Mouse (Mus musculus) lung, postnatal 0 days (tissue): Measurements from ENCODE around the gene Kansl2. TPM values are rescaled to one million over a fixed set of nuclear protein-coding genes. Genes with fewer than 3 reads are reported as not detected.
"Not testable (repeated sequence)": the region's sequence is repeated elsewhere in the genome, so short reads cannot be mapped to it uniquely, and the experiment has no call there.

ENCODE experiments used
- ATAC-seq: fragments of 200-750 bp; cut with Nextera tagmentation; 2 replicates; pipeline ENCODE4 v1.8.0; 2017; ENCODE audit warnings: moderate library complexity
- DNase-seq: peaks from one replicate; pipeline ENCODE4 v3.0.0-alpha.2; 2016; ENCODE audit warnings: low spot score
- H3K27ac ChIP-seq: fragments of 300-500 bp; sonication (generic); 2 replicates; pipeline ENCODE4 v1.5.1; 2014; ENCODE audit warnings: antibody characterized with exemption, mild to moderate bottlenecking, low read length, mixed read lengths
- H3K27me3 ChIP-seq: fragments of 300-500 bp; sonication (generic); replicated peaks from 2 replicates; pipeline ENCODE4 v1.6.1; 2014; ENCODE audit warnings: low read length, mixed read lengths; ENCODE audit not compliant: insufficient read depth
- H3K36me3 ChIP-seq: fragments of 300-500 bp; sonication (generic); 2 replicates; pipeline ENCODE4 v1.6.1; 2014; ENCODE audit warnings: low read length, mixed read lengths; ENCODE audit not compliant: insufficient read depth
- H3K4me1 ChIP-seq: fragments of 300-500 bp; sonication (generic); 2 replicates; pipeline ENCODE4 v1.6.1; 2014; ENCODE audit warnings: antibody characterized with exemption, low read depth, low read length, mixed read lengths; ENCODE audit not compliant: insufficient read depth
- H3K4me2 ChIP-seq: fragments of 300-500 bp; sonication (generic); replicated peaks from 2 replicates; pipeline ENCODE4 v1.6.1; 2014; ENCODE audit warnings: low read depth, mild to moderate bottlenecking, low read length, moderate library complexity, mixed read lengths
- H3K4me3 ChIP-seq: fragments of 300-500 bp; sonication (generic); 2 replicates; pipeline ENCODE4 v1.5.1; 2014; ENCODE audit warnings: low read depth, low read length
- H3K9ac ChIP-seq: fragments of 300-500 bp; sonication (generic); replicated peaks from 2 replicates; pipeline ENCODE4 v1.6.1; 2014; ENCODE audit warnings: low read depth, mild to moderate bottlenecking
- H3K9me3 ChIP-seq: fragments of 300-500 bp; sonication (generic); 2 replicates; pipeline ENCODE4 v1.6.1; 2016; ENCODE audit warnings: low read length, mixed read lengths
- CTCF ChIP-seq: IDR thresholded peaks from 2 replicates; pipeline ENCODE4 v1.5.1; 2016; ENCODE audit warnings: antibody characterized with exemption, mild to moderate bottlenecking
- EP300 ChIP-seq: IDR thresholded peaks from 2 replicates; pipeline ENCODE4 v1.6.1; 2016; ENCODE audit warnings: antibody characterized with exemption, mild to moderate bottlenecking, control low read depth
- WGBS: fragments of 180-500 bp; shearing (Covaris S2); extraction: QIAGEN DNeasy Blood & Tissue Kit; methylation state at CpG from one replicate; pipeline ENCODE4 v1.1.7; 2014; 5-methylcytosine and 5-hydroxymethylcytosine counted together
- polyA plus RNA-seq: library from polyadenylated mRNA; unstranded; fragments of >200 nt; fragmentation: Nextera tagmentation; extraction: Ambion mirVana; gene quantifications from 2 replicates; pipeline ENCODE4 v1.2.1, GENCODE M21; 2015

Kansl2 gene
- polyA plus RNA-seq, 1 experiment from 2014 or later = 50.4 TPM

- WGBS = 77% methylated on average over 8 of the region's 8 CpGs
- no peak for ATAC-seq
- no peak overlapping the region for H3K9ac ChIP-seq
- DNase-seq = no peak
- TF ChIP-seq CTCF (no peak), EP300 (no peak)
- H3K27ac ChIP-seq = no peak overlapping the region
- no peaks in the 10 kb centered on the region for H3K27me3 ChIP-seq
- H3K4me3 ChIP-seq = no peak overlapping the region
- H3K36me3 ChIP-seq = 0 out of 2 replicates have a peak, but pooled peaks cover 8% of the 10 kb centered on the region
- no peaks in the 10 kb centered on the region for H3K9me3 ChIP-seq
- H3K4me2 ChIP-seq = no peak overlapping the region
- 0 out of 2 replicates have a peak, but pooled peaks cover 3% of the 10 kb centered on the region for H3K4me1 ChIP-seq
Measured at GRCm38 (mm10) chr15:98514146-98514545, 19.9 kb downstream of the Kansl2 start.

DNA sequence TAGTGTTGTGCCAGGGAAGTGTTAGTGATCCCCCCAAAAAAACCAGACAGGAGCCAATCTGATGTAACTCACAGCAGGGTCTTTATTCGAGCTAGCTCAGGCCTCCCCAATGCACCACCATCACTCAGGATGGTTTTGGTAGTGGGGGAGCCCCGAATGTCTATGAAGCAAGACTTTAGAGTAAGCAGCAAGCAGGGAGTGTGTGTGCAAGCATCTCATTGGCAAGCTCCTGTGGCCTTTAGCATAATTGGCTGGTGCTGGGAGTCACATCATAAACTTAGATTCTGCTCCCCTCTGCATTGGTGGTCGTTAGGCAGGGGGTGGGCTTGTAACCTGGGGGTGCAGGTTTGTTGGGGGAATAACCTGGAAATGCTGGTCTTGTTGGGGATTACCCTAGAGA lies 20.4 kb downstream of the Kansl2 start:
- H3K4me1 ChIP-seq, H3K9me3 ChIP-seq, H3K4me3 ChIP-seq, H3K9ac ChIP-seq, DNase-seq, H3K36me3 ChIP-seq, H3K4me2 ChIP-seq, ATAC-seq, H3K27me3 ChIP-seq: not testable (repeated sequence)
- H3K27ac ChIP-seq = peak overlapping the region; percentile 29; the same call in 1 of the 2 replicates
- WGBS = 64% methylated on average over 3 of the region's 3 CpGs

- Histone ChIP-seq H3K4me3 (no peak overlapping the region), H3K36me3 (0 out of 2 replicates have a peak, but pooled peaks cover 3% of the 10 kb centered on the region), H3K4me1 (0 out of 2 replicates have a peak, but pooled peaks cover 3% of the 10 kb centered on the region), H3K4me2 (no peak overlapping the region), H3K27me3 (no peaks in the 10 kb centered on the region), H3K9ac (no peak overlapping the region), H3K27ac (peak overlapping the region; percentile 29; the same call in 1 of the 2 replicates), H3K9me3 (no peaks in the 10 kb centered on the region)
- peak; percentile 93 for DNase-seq
- TF ChIP-seq EP300 (peak; percentile 68), CTCF (no peak)
- 24% methylated on average over 17 of the region's 17 CpGs for WGBS
- ATAC-seq = peak; percentile 89
Measured at GRCm38 (mm10) chr15:98512799-98513321, 21.2 kb downstream of the Kansl2 start.

DNA sequence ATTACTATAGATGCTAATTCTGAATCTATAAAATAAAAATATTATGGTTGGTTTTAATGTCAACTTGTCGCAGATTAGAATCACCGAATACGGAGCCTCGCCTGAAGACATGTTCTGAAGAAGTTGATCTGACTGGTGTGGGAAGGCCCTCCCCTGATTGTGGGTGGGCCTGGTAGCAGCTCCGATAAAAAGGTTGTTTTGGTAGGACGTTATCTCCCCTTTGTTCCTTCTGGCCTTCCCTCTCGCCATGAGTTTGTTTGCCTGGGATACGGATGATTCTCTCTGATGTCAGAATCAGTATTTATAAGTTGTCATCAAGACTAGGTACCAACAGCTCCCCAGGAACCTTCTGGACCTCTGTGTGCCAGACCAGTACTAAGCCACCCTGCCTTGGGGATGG lies 21.8 kb downstream of the Kansl2 start:
- Histone ChIP-seq H3K36me3 (no peaks in the 10 kb centered on the region), H3K4me1 (0 out of 2 replicates have a peak, but pooled peaks cover 3% of the 10 kb centered on the region), H3K27ac (peak overlapping the region; percentile 32; the same call in 1 of the 2 replicates), H3K4me3 (no peak overlapping the region), H3K4me2 (no peak overlapping the region), H3K27me3 (no peaks in the 10 kb centered on the region), H3K9ac (no peak overlapping the region), H3K9me3 (no peaks in the 10 kb centered on the region)
- no peak for DNase-seq
- 55% methylated on average over 8 of the region's 8 CpGs for WGBS
- ATAC-seq = 0 out of 2 replicates have a peak, but pooled peaks have one; percentile 2
- no peak for TF ChIP-seq EP300
- no peak for TF ChIP-seq CTCF

DNA sequence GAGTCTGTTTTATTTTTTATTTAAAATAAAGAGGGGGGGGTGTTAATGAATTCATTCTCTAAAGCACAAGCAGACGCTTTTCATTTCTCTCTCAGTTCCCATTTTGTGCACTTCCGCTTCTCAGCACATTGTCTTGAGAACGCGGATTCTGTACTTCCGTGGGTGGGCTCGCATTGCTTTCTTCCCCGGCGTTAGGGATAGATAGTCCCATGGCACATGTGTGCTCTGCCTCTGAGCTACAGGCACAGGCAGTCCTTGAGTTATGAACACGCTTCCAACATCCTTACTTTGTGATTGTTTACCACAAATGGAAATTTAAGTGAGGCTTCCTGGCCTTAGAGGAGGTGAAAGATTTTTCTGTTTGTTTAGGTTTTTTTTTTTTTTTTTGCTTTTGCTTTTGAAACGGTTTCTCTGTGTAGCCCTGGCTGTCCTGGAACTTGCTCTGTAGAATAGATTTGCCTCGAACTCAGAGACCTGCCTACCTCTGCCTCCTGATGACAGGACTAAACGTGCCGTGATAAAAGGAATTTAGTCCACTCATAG lies 22.6 kb downstream of the Kansl2 start:
- Histone ChIP-seq H3K9me3 (no peaks in the 10 kb centered on the region), H3K4me1 (0 out of 2 replicates have a peak, but pooled peaks cover 3% of the 10 kb centered on the region), H3K36me3 (no peaks in the 10 kb centered on the region), H3K9ac (no peak overlapping the region), H3K27me3 (no peaks in the 10 kb centered on the region), H3K27ac (no peak overlapping the region), H3K4me2 (0 out of 2 replicates have a peak overlapping the region, but pooled peaks have one; percentile 48), H3K4me3 (no peak overlapping the region)
- DNase-seq = no peak
- 45% methylated on average over 13 of the region's 13 CpGs for WGBS
- no peak for TF ChIP-seq CTCF
- TF ChIP-seq EP300 = no peak
- no peak for ATAC-seq

- no peak overlapping the region for H3K9ac ChIP-seq
- peak overlapping the region; percentile 48 for H3K4me2 ChIP-seq
- no peaks in the 10 kb centered on the region for H3K36me3 ChIP-seq
- no peaks in the 10 kb centered on the region for H3K27me3 ChIP-seq
- no peak overlapping the region for H3K27ac ChIP-seq
- WGBS = 29% methylated on average over 25 of the region's 25 CpGs
- H3K4me3 ChIP-seq = peak overlapping the region; percentile 8; the same call in 1 of the 2 replicates
- no peaks in the 10 kb centered on the region for H3K9me3 ChIP-seq
- 0 out of 2 replicates have a peak, but pooled peaks cover 3% of the 10 kb centered on the region for H3K4me1 ChIP-seq
- no peak for TF ChIP-seq EP300
- TF ChIP-seq CTCF = peak; percentile 90
- ATAC-seq = no peak
- peak; percentile 76 for DNase-seq
Measured at GRCm38 (mm10) chr15:98510438-98511385, 23.4 kb downstream of the Kansl2 start.
